Mouse (Mus musculus) MEL-GATA-1-ER (cell line): ENCODE data around the gene Tirap.

Experiments
- DNase-seq: peaks from one replicate; pipeline ENCODE4 v3.0.0-alpha.2; 2012; ENCODE audit warnings: low read depth; ENCODE audit errors: extremely low read depth

Gene Tirap

GRCm38 (mm10) chr9:35192983-35193542, 7.0 kb downstream of the Tirap start:
- DNase-seq: no peak

GRCm38 (mm10) chr9:35188700-35189099, 11.4 kb downstream of the Tirap start:
- DNase-seq: no peak

GRCm38 (mm10) chr9:35187351-35187903, 12.7 kb downstream of the Tirap start:
- DNase-seq: no peak

- DNase-seq: no peak
Measured at GRCm38 (mm10) chr9:35186430-35186829, 13.7 kb downstream of the Tirap start.

GRCm38 (mm10) chr9:35183359-35183758, 16.7 kb downstream of the Tirap start:
- no peak for DNase-seq

- no peak for DNase-seq
Measured at GRCm38 (mm10) chr9:35182832-35183231, 17.3 kb downstream of the Tirap start.

GRCm38 (mm10) chr9:35176124-35176659, 23.9 kb downstream of the Tirap start:
- no peak for DNase-seq

GRCm38 (mm10) chr9:35175251-35176123, 24.6 kb downstream of the Tirap start, which contains the start of gene Dcps:
Dcps (minus strand) TSS chr9:35176061.
- peak; percentile 94 for DNase-seq

- no peak for DNase-seq
Measured at GRCm38 (mm10) chr9:35173331-35173730, 26.8 kb downstream of the Tirap start.

- no peak for DNase-seq
Measured at GRCm38 (mm10) chr9:35170071-35170470, 30.0 kb downstream of the Tirap start.

GRCm38 (mm10) chr9:35166798-35167635, 33.1 kb downstream of the Tirap start:
- DNase-seq: no peak

GRCm38 (mm10) chr9:35166144-35166797, 33.8 kb downstream of the Tirap start:
- DNase-seq: no peak

GRCm38 (mm10) chr9:35164142-35164874, 35.8 kb downstream of the Tirap start:
- no peak for DNase-seq

GRCm38 (mm10) chr9:35163011-35163690, 36.9 kb downstream of the Tirap start:
- no peak for DNase-seq

GRCm38 (mm10) chr9:35161721-35162120, 38.4 kb downstream of the Tirap start:
- DNase-seq: no peak

GRCm38 (mm10) chr9:35160662-35161061, 39.4 kb downstream of the Tirap start:
- DNase-seq: no peak

- DNase-seq: no peak
Measured at GRCm38 (mm10) chr9:35158477-35158876, 41.6 kb downstream of the Tirap start.

- no peak for DNase-seq
Measured at GRCm38 (mm10) chr9:35156862-35157261, 43.2 kb downstream of the Tirap start.

- DNase-seq: no peak
Measured at GRCm38 (mm10) chr9:35156002-35156710, 43.9 kb downstream of the Tirap start.
